Mouse (Mus musculus): ENCODE results near the gene Olfr1328.

DNA sequence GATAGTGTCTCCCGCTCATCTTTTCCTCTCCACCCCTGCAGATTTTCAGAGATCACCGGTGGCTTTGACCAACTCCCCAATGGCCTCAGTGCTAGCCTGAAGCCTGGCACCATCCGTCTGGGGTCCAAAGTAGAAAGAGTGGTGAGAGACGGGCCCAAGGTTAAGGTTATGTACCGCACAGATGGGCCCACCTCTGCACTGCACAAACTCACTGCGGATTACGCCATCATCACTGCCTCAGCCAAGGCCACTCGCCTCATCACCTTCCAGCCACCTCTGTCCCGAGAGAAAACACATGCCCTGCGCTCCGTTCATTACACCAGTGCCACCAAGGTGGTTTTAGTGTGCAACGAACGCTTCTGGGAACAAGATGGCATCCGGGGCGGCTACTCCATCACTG, 29.3 kb upstream of the Olfr1328 start:
- no peak for TF ChIP-seq CTCF (conservative IDR thresholded peaks at IDR 0.05 in 1 of 2, IDR thresholded peaks at IDR 0.05 in 1 of 2; ENCODE audit: low read depth in 2 of 2, low read length in 2 of 2)
- no peak for TF ChIP-seq POLR2A (IDR thresholded peaks at IDR 0.05; ENCODE audit: low read depth, low read length)
- TF ChIP-seq USF1 (IDR thresholded peaks at IDR 0.05; ENCODE audit: low read depth, low read length) = no peak

Measured in CH12.LX (cell line).